Mouse (Mus musculus) spleen, adult 2 months (tissue): ENCODE measurements around the gene Flywch2. TPM values are rescaled to one million over a fixed set of nuclear protein-coding genes. Genes with fewer than 3 reads are reported as not detected.
A peak's percentile ranks its signal among the peaks of the same experiment; 100 is the strongest.

Experiments used
- DNase-seq, 2 experiments: peaks; one replicate each; pipeline versions ENCODE4 v3.0.0 to v3.0.0-alpha.2; 2012 to 2021; ENCODE audit warnings: low spot score in 2 of 2, low read depth in 1 of 2
- H3K27ac ChIP-seq: fragments of 200-500 bp; 2 replicates; pipeline ENCODE4 v1.5.1; 2012; ENCODE audit warnings: low read length, inconsistent platforms; ENCODE audit not compliant: insufficient read depth
- H3K27me3 ChIP-seq: fragments of 200-500 bp; 2 replicates; pipeline ENCODE4 v1.6.1; 2012; ENCODE audit warnings: mild to moderate bottlenecking, moderate library complexity, low read length, inconsistent platforms; ENCODE audit not compliant: control insufficient read depth, insufficient read depth
- H3K36me3 ChIP-seq: fragments of 200-500 bp; 2 replicates; pipeline ENCODE4 v1.6.1; 2012; ENCODE audit warnings: mild to moderate bottlenecking, low read length, inconsistent platforms; ENCODE audit not compliant: control insufficient read depth, insufficient read depth
- H3K4me1 ChIP-seq: fragments of 200-500 bp; 2 replicates; pipeline ENCODE4 v1.6.1; 2011; ENCODE audit warnings: inconsistent platforms; ENCODE audit not compliant: control insufficient read depth, insufficient read depth, insufficient read length
- H3K4me3 ChIP-seq: fragments of 200-500 bp; 2 replicates; pipeline ENCODE4 v1.5.1; 2011; ENCODE audit warnings: mild to moderate bottlenecking, inconsistent platforms; ENCODE audit not compliant: insufficient read depth, insufficient read length; ENCODE audit errors: extremely low read depth
- CTCF ChIP-seq: fragments of 200-500 bp; IDR thresholded peaks from 2 replicates; pipeline ENCODE4 v1.5.1; 2011; ENCODE audit warnings: mild to moderate bottlenecking, inconsistent platforms; ENCODE audit not compliant: insufficient read depth, insufficient read length, insufficient replicate concordance; ENCODE audit errors: extremely low read depth
- POLR2A ChIP-seq: fragments of 200-500 bp; IDR thresholded peaks from 2 replicates; pipeline ENCODE4 v1.6.1; 2011; ENCODE audit warnings: low read depth, low read length, inconsistent platforms
- WGBS: fragments of 180-500 bp; shearing (Covaris S2); methylation state at CpG from one replicate; pipeline ENCODE4 v1.1.7; 2018; 5-methylcytosine and 5-hydroxymethylcytosine counted together
- polyA plus RNA-seq: library from polyadenylated mRNA; depleted of rRNA; stranded (reverse); fragments of >200 nt; gene quantifications from 2 replicates; pipeline ENCODE4 v1.2.3, GENCODE M21; 2012

The Flywch2 gene
- polyA plus RNA-seq, 1 experiment, result 1.4 TPM

DNA sequence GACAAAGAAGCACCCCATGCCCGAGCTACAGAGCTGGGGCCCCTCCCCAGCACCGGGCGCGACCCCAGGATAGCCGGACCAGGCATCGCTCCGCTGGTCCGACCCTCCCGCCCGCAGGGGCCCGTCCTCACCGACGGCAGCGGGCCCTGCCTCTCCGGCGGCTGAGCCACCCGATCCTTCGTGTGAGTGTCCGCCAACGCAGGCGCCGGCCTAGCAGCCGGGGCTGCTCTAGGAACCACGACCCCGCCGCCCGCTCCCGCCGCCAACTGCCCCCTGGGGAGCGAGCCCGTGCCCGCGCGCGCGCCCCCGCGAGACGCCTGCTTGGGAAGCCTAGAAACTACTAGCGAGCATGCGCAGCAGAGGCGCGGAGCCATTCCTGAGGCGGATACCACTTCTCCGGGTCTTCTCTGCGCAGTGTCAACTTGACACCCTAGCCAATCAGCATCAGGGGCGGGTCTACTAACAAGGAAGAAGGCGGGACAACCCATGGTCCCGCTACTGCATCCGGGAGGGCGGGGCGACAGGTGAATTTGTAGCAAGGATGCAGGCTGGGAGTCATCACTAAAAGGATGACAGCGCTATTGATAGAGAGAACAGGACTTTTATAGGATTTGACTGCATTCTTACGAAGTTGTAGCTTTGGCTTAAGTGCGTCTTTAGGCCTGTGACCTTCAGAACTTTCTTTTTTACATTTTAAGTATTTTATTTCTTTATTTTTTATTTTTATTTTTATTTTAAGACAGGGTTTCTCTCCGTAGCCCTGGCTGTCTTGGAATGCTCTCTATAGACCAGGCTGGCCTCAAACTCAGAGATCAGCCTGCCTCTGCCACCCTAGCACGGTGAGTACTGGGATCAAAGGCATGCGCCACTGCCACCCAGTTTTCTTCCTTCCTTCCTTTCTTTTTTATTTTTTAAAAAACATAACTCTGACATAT, 14.3 kb downstream of the Flywch2 start, which contains the start of gene Flywch1:
Gene Flywch1 (minus strand): TSS at position 319 of the 935 bp plus-strand sequence.
- no peak for TF ChIP-seq CTCF
- TF ChIP-seq POLR2A, result peak; percentile 67
- peak within 1 kb of the TSS; percentile 15; the same call in 1 of the 2 replicates for H3K27ac ChIP-seq
- DNase-seq, result peak; percentile 96 to 97
- H3K27me3 ChIP-seq, result no peaks in the 10 kb centered on the region
- no peaks in the 10 kb centered on the region for H3K4me1 ChIP-seq
- H3K4me3 ChIP-seq, result peak within 1 kb of the TSS; percentile 75
- WGBS, result 4% methylated on average over 58 of the region's 58 CpGs
- H3K36me3 ChIP-seq, result no peaks in the 10 kb centered on the region

DNA sequence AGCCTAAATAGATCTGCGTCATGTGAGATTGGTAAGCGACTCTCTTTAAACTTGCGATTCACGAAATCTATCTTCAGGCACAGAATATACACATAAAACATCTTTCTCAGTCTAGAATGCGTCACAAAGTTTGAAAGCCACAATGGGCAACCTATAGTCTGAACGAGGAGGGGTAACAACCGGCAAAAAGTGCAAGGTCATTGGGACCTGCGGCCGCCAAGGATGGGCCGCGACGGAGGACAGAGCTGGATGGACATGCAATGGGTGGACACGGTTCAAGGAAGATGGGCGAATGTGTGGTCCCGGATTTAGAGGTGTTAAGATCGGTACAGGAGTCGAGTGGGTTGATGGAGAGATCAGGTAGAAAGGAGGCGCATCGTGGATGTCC, 15.0 kb downstream of the Flywch2 start:
- Histone ChIP-seq H3K27ac (peak overlapping the region; percentile 15; the same call in 1 of the 2 replicates), H3K27me3 (no peaks in the 10 kb centered on the region), H3K4me1 (no peaks in the 10 kb centered on the region), H3K4me3 (peak overlapping the region; percentile 75), H3K36me3 (no peaks in the 10 kb centered on the region)
- TF ChIP-seq POLR2A (no peak), CTCF (no peak)
- 3% methylated on average over 19 of the region's 19 CpGs for WGBS
- no peak for DNase-seq

DNA sequence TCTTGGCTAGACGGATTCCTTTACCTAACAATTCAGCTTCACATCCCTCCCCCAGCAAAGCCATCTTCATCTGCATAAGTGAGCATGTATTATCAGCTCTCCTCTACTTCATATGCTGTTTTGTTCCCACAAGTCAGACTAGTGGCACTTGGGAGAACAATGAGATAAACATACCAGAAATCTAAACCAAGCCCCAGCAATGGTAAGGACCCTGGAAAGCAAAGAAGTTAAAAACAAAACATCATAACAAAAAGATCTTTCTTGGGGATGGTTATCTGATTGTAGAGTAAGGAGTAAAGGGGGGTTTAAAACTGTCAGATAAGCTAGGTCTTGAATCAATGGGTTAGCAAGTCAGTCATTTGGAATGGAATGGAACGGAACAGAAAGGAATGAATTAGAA, 15.4 kb downstream of the Flywch2 start:
- no peaks in the 10 kb centered on the region for H3K4me1 ChIP-seq
- WGBS, result 63% methylated on average over 2 of the region's 2 CpGs
- no peak overlapping the region for H3K27ac ChIP-seq
- peak overlapping the region; percentile 75; the same call in 1 of the 2 replicates for H3K4me3 ChIP-seq
- no peak for TF ChIP-seq POLR2A
- TF ChIP-seq CTCF, result no peak
- no peaks in the 10 kb centered on the region for H3K36me3 ChIP-seq
- DNase-seq, result no peak
- no peaks in the 10 kb centered on the region for H3K27me3 ChIP-seq

DNA sequence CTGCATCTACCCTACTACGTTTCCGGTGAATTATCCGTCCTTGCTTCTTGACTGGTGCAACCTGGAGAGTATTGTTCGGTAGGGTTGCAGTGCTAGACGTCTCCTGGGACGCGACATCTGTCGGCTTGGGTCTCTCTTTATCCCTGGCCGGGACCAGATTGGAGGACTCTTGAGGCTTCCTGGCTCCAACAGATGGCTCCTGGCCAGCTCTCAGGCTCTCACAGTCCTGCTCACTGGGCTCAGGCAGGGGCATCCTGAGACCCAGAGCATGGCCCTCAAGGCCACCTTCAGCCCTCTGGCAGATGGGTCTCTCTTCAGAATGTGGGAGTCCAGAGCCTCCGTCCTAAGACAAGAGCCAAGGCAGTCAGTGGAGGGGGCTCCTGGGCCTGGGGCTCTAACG, 22.9 kb downstream of the Flywch2 start:
- 92% methylated on average over 11 of the region's 11 CpGs for WGBS
- no peak for DNase-seq
- H3K27ac ChIP-seq, result no peak overlapping the region
- no peaks in the 10 kb centered on the region for H3K27me3 ChIP-seq
- no peaks in the 10 kb centered on the region for H3K4me1 ChIP-seq
- H3K4me3 ChIP-seq, result no peak overlapping the region
- H3K36me3 ChIP-seq, result peaks cover 2% of the 10 kb centered on the region; the same call in 1 of the 2 replicates
- TF ChIP-seq CTCF, result no peak
- TF ChIP-seq POLR2A, result no peak

DNA sequence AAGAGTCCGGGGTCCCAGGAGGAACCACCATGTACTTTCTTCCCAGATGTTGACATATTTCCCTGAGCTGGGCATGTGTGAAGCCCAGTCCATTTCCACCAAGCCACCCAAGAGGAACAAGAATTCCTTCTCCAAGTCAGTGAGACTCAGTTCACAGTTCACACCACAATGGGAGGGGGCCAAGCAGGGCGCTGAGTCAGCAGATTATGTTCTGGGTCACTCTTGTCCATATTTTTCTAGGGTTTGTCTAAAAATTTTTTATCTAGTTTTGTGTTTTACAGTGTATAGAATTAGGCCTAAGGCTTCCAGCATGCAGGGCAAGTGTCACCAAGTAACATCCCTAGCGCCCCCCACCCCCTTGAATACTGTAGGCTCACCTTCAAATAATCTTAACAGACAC, 24.7 kb downstream of the Flywch2 start:
- WGBS, result 95% methylated on average over 3 of the region's 3 CpGs
- H3K36me3 ChIP-seq, result peaks cover 5% of the 10 kb centered on the region; the same call in 1 of the 2 replicates

DNA sequence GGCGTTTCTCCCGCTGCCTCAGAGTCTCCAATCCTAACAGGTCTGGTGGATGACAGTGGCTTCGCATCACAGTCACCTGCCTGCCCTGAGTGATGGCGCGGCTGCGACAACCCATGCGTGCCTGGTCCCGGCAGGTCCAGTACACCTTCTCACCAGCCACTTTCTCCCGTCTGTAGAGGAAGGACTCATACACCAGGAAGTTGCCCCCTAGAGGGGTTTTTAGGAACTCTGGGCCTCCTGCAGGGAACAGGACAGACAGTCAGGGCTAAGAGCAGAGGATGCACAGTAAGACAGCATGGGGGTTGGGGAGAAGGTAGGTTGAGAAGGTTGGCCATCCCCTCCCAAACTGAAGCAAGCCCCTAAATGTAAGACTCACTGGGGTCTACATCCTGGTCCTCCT, 25.6 kb downstream of the Flywch2 start:
- peaks cover 9% of the 10 kb centered on the region; the same call in 1 of the 2 replicates for H3K36me3 ChIP-seq
- H3K27me3 ChIP-seq, result no peaks in the 10 kb centered on the region
- WGBS, result 92% methylated on average over 9 of the region's 9 CpGs

More for the DNA sequence above, 24.7 kb downstream of the Flywch2 start:
- no peak overlapping the region for H3K27ac ChIP-seq
- TF ChIP-seq CTCF, result no peak
- TF ChIP-seq POLR2A, result no peak
- H3K4me1 ChIP-seq, result no peaks in the 10 kb centered on the region
- H3K4me3 ChIP-seq, result no peak overlapping the region
- no peaks in the 10 kb centered on the region for H3K27me3 ChIP-seq
- DNase-seq, result no peak

More for the DNA sequence above, 25.6 kb downstream of the Flywch2 start:
- no peaks in the 10 kb centered on the region for H3K4me1 ChIP-seq
- TF ChIP-seq POLR2A (no peak), CTCF (no peak)
- no peak overlapping the region for H3K27ac ChIP-seq
- no peak overlapping the region for H3K4me3 ChIP-seq
- no peak for DNase-seq
